ENCODE assay signal across 13 mouse cellular contexts in genomic region chr12:65548301-65548700, GRCm38 (mm10).
"Had no signal": no experiment of that assay in that cellular context is flagged by ENCODE, and none has a peak within 500 bp of the region (broad histone marks: within the 10 kb centered on the region; RNA-seq: fewer than 3 reads in every experiment).

No protein-coding gene starts in this region.

- DNase-seq: liver, embryonic 13.5 days; liver, postnatal 0 days; lung, adult 2 months; lung, postnatal 14 days; lung, postnatal 36 days; retina, postnatal 1 day; spleen, adult 18-20 months; thymus, adult 2 months; thymus, postnatal 25 days; thymus, postnatal 4 days had no signal

- ATAC-seq: liver, postnatal 0 days; lung, postnatal 0 days; midbrain, embryonic 13.5 days; midbrain, embryonic 15.5 days had no signal
